Mouse (Mus musculus): ENCODE measurements around the gene Kdm2a. TPM values are rescaled to one million over a fixed set of nuclear protein-coding genes. Genes with fewer than 3 reads are reported as not detected.

Kdm2a gene
- total and polyA plus RNA-seq, 3 experiments: 20.3 to 55.9 TPM; not detected in 1

- no peaks in the 10 kb centered on the region for H3K27me3 ChIP-seq (ENCODE audit: control insufficient read depth in 1 of 2, insufficient read depth in 2 of 2, low read length in 2 of 2)
- H3K79me2 ChIP-seq (ENCODE audit: control insufficient read depth, insufficient read depth, low read length, poor library complexity): no peaks in the 10 kb centered on the region
- H3K4me1 ChIP-seq (ENCODE audit: control insufficient read depth in 1 of 2, insufficient read depth in 2 of 2, low read length in 2 of 2): peaks cover 0 to 7% of the 10 kb centered on the region in 2 experiments; a peak in 1 of 4 replicates
- TF ChIP-seq MXI1 (IDR thresholded peaks at IDR 0.05; ENCODE audit: low read depth, low read length): no peak
- no peak for TF ChIP-seq MAFK (IDR thresholded peaks at IDR 0.05; ENCODE audit: borderline replicate concordance, low read depth, low read length)
- TF ChIP-seq SMC3 (IDR thresholded peaks at IDR 0.05; ENCODE audit: low read depth, low read length): no peak
- TF ChIP-seq TBP (IDR thresholded peaks at IDR 0.05; ENCODE audit: low read depth, low read length): no peak
- TF ChIP-seq ETS1 (IDR thresholded peaks at IDR 0.05; ENCODE audit: low read depth, low read length): no peak
- TF ChIP-seq MEF2A (IDR thresholded peaks at IDR 0.05; ENCODE audit: extremely low read depth, insufficient replicate concordance, low read depth, low read length, poor library complexity, severe bottlenecking): no peak
- no peak for TF ChIP-seq ZMIZ1 (IDR thresholded peaks at IDR 0.05; ENCODE audit: low read depth, low read length)
- no peak for TF ChIP-seq ELF1 (IDR thresholded peaks at IDR 0.05; ENCODE audit: low read depth, low read length)
- no peak for TF ChIP-seq UBTF (IDR thresholded peaks at IDR 0.05; ENCODE audit: borderline replicate concordance, insufficient read depth, low read depth, low read length)
- TF ChIP-seq MAX (IDR thresholded peaks at IDR 0.05; ENCODE audit: low read length): no peak
- no peak for TF ChIP-seq TAL1 (IDR thresholded peaks at IDR 0.05; ENCODE audit: low read length)
- TF ChIP-seq USF2 (IDR thresholded peaks at IDR 0.05; ENCODE audit: borderline replicate concordance in 1 of 2, insufficient read depth in 1 of 2, low read depth in 1 of 2, low read length in 2 of 2): no peak
- TF ChIP-seq KAT2A (conservative IDR thresholded peaks at IDR 0.05; ENCODE audit: low read depth, low read length): no peak
- no peak for TF ChIP-seq MAZ (IDR thresholded peaks at IDR 0.05; ENCODE audit: low read depth, low read length)
- no peak for TF ChIP-seq CHD1 (IDR thresholded peaks at IDR 0.05; ENCODE audit: low read depth, low read length)
- no peaks in the 10 kb centered on the region for H3K9me3 ChIP-seq (replicated peaks; ENCODE audit: insufficient read depth, low read length)
- no peak overlapping the region for H3K27ac ChIP-seq (ENCODE audit: control insufficient read depth, low read depth, low read length)
- no peak overlapping the region for H3K9ac ChIP-seq (ENCODE audit: control insufficient read depth, low read depth, low read length, poor library complexity, severe bottlenecking)
- no peak for DNase-seq (ENCODE audit: low read depth, low spot score)
- no peaks in the 10 kb centered on the region for H3K36me3 ChIP-seq (ENCODE audit: control insufficient read depth in 1 of 2, insufficient read depth in 2 of 2, low read length in 2 of 2)
- H3K4me3 ChIP-seq (ENCODE audit: control insufficient read depth in 1 of 2, insufficient read depth in 1 of 2, low read depth in 2 of 2, low read length in 2 of 2): no peak overlapping the region
These were observed 36.9 kb upstream of the Kdm2a start for GRCm38 (mm10) chr19:4434999-4435398.

DNA sequence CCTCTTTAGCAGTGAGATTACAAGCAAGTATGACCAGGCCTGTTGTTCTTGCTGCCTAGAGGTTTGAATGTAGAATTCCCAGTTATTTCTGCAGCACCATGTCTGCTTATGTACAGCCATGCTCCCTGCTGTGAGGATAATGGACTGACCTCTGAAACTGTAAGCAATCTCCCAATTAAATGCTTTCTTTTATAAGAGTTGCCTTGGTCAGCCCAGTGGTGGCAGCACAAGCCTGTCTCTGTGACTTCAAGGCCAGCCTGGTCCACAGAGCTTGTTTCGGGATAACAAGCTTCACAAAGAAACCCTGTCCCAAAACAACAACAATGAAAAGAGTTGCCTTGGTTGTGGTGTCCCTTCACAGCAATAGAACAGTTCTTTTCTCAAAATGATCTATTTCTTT lies 35.7 kb upstream of the Kdm2a start:
- peaks cover 0 to 7% of the 10 kb centered on the region in 2 experiments; a peak in 1 of 4 replicates for H3K4me1 ChIP-seq (ENCODE audit: control insufficient read depth in 1 of 2, insufficient read depth in 2 of 2, low read length in 2 of 2)
- H3K27ac ChIP-seq (ENCODE audit: control insufficient read depth, low read depth, low read length): no peak overlapping the region
- TF ChIP-seq MYC (IDR thresholded peaks at IDR 0.05; ENCODE audit: low read depth, low read length): no peak
- no peak for TF ChIP-seq MAZ (IDR thresholded peaks at IDR 0.05; ENCODE audit: low read depth, low read length)
- TF ChIP-seq SIN3A (IDR thresholded peaks at IDR 0.05; ENCODE audit: low read length): no peak
- no peak overlapping the region for H3K9ac ChIP-seq (ENCODE audit: control insufficient read depth, low read depth, low read length, poor library complexity, severe bottlenecking)
- DNase-seq (ENCODE audit: low read depth, low spot score): no peak
- H3K36me3 ChIP-seq (ENCODE audit: control insufficient read depth in 1 of 2, insufficient read depth in 2 of 2, low read length in 2 of 2): no peaks in the 10 kb centered on the region
- H3K4me3 ChIP-seq (ENCODE audit: control insufficient read depth in 1 of 2, insufficient read depth in 1 of 2, low read depth in 2 of 2, low read length in 2 of 2): no peak overlapping the region
- no peaks in the 10 kb centered on the region for H3K9me3 ChIP-seq (replicated peaks; ENCODE audit: insufficient read depth, low read length)
- H3K27me3 ChIP-seq (ENCODE audit: control insufficient read depth in 1 of 2, insufficient read depth in 2 of 2, low read length in 2 of 2): no peaks in the 10 kb centered on the region
- H3K79me2 ChIP-seq (ENCODE audit: control insufficient read depth, insufficient read depth, low read length, poor library complexity): no peaks in the 10 kb centered on the region

Measured in MEL (cell line).